Mouse (Mus musculus) CH12.LX (cell line): ENCODE measurements around the gene Cyp2c38.

Experiments
- CTCF ChIP-seq, 2 experiments: IDR thresholded peaks in 1 of 2; conservative IDR thresholded peaks in 1 of 2; 2 replicates each; pipeline ENCODE4 v1.5.1; 2011 to 2012; ENCODE audit warnings: low read depth in 2 of 2, low read length in 2 of 2, improper control_type of control experiment in 1 of 2, inconsistent platforms in 1 of 2, mild to moderate bottlenecking in 1 of 2, moderate library complexity in 1 of 2
- E2F4 ChIP-seq: IDR thresholded peaks from 2 replicates; pipeline ENCODE4 v1.6.1; 2011; ENCODE audit warnings: low read depth, low read length, improper control_type of control experiment; ENCODE audit not compliant: insufficient replicate concordance
- EP300 ChIP-seq: IDR thresholded peaks from 2 replicates; pipeline ENCODE4 v1.6.1; 2011; ENCODE audit warnings: low read length, improper control_type of control experiment
- POLR2A ChIP-seq: IDR thresholded peaks from 2 replicates; pipeline ENCODE4 v1.6.1; 2011; ENCODE audit warnings: low read depth, mild to moderate bottlenecking, improper control_type of control experiment, low read length
- POLR2AphosphoS2 ChIP-seq: IDR thresholded peaks from 2 replicates; pipeline ENCODE4 v1.6.1; 2011; ENCODE audit warnings: low read depth, low read length, improper control_type of control experiment
- RAD21 ChIP-seq: IDR thresholded peaks from 2 replicates; pipeline ENCODE4 v1.6.1; 2011; ENCODE audit warnings: low read depth, mild to moderate bottlenecking, low read length, improper control_type of control experiment, moderate library complexity
- ZKSCAN1 ChIP-seq: IDR thresholded peaks from 2 replicates; pipeline ENCODE4 v1.6.1; 2012; ENCODE audit warnings: low read depth, inconsistent platforms, low read length, improper control_type of control experiment, borderline replicate concordance
- ZMIZ1 ChIP-seq: IDR thresholded peaks from 2 replicates; pipeline ENCODE4 v1.6.1; 2012; ENCODE audit warnings: low read depth, mild to moderate bottlenecking, inconsistent platforms, low read length, improper control_type of control experiment
- ZNF384 ChIP-seq: IDR thresholded peaks from 2 replicates; pipeline ENCODE4 v1.6.1; 2012; ENCODE audit warnings: low read depth, low read length, improper control_type of control experiment, inconsistent platforms

- TF ChIP-seq POLR2A, result no peak
- TF ChIP-seq POLR2AphosphoS2, result no peak
- TF ChIP-seq ZKSCAN1, result no peak
- TF ChIP-seq CTCF (conservative IDR thresholded peaks at IDR 0.05 in 1 of 2, IDR thresholded peaks at IDR 0.05 in 1 of 2; ENCODE audit: low read depth in 2 of 2, low read length in 2 of 2), result no peak
- TF ChIP-seq EP300, result no peak
- TF ChIP-seq ZNF384, result no peak
- TF ChIP-seq ZMIZ1, result no peak
- no peak for TF ChIP-seq E2F4
- no peak for TF ChIP-seq RAD21
Measured at GRCm38 (mm10) chr19:39462941-39463340, at the start of gene Cyp2c38.
